Mouse (Mus musculus) ZHBTc4 (cell line): Measurements from ENCODE around the gene Dnah5.
"Not testable (repeated sequence)": the region's sequence is repeated elsewhere in the genome, so short reads cannot be mapped to it uniquely, and the experiment has no call there.

ENCODE experiments used
- DNase-seq: peaks from one replicate; pipeline ENCODE4 v3.0.0-alpha.2; 2011; ENCODE audit warnings: low read depth, low spot score

The Dnah5 gene

DNA sequence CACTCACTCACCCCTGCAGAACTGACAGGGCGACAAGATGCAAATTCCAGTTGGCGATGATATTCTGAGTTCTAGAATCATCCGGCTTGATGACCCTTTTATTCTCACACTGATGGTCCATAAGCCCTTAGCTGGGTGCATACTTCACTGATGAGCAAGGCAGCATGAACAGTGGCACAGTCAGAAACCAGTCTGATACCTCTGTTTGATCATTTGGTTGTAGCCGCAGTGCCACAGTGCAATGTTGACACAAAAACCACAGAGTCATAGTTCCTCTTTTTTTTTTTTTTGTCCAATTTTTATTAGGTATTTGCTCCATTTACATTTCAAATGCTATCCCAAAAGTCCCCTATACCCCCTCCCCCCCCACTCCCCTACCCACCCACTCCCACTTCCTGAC is 95.9 kb downstream of the Dnah5 start:
- no peak for DNase-seq

DNA sequence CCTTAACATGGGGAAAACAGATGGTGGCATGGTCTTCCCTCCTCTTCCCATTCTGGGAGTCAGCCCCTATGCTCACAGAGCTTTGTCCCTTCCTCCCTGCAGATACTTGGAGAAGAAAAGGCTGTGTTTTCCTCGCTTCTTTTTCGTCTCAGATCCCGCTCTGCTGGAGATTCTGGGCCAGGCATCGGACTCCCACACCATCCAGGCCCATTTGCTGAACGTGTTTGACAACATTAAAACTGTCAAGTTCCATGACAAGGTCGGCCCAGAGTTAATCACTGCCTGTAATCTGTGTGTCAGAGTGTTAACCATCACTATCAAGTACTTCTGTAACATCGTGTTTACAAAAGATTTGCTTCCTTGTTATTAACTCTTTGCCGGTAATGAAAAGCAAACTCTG is 103.6 kb downstream of the Dnah5 start:
- no peak for DNase-seq

DNA sequence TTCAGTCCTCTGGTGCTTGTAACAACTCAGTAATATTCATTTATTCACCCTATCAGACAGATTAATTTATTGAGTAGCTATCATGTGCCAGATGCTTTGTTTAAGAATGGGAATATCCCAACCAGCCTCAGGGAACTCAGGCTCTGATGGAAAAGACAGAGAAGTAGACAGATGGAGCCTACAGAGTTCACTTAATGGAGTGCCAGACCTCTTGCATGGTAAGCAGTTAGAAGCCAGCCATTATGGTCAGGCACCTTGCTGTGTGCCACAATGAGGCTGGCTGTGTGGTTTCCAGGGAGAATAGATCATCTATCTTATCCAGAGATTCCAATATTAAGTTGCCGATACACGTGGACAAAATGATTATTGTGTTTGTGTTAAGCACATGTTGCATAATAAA is 104.3 kb downstream of the Dnah5 start:
- no peak for DNase-seq

DNA sequence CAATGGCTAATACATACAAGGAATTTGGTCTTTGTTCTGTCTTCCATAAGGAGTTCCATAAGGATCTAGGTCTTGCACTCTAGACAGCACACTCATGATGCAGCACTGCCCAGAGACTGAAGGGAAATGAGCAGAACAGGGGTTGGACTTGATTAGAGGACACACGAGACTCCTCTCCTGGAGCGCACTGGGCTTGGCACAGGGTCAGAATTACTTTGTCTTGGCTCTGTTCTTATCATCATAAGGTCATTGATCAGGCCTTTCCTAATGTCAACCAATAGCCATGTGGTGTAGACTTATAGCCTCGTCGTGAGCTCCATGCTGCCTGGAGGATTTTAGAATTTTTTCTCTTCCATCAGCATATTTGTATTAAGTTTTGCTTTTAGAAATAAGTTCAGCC is 107.0 kb downstream of the Dnah5 start:
- no peak for DNase-seq

DNA sequence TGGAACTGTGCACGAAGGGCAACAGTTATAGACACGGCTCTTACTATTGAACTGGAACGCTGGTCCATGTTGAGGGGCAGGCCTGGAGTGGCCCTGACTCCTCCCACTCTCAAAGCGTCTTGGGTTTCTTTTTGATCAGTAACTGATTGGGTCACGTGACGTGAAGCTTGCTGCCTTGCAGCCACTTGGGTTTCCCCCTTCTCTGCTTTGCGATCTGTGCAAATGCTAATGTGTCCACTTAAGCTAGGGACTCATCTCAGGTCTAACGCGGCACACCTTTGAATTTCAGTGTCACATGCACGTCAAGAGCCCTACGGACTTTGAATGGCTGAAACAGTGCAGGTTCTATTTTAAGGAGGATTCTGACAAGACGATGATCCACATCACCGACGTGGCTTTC is 109.9 kb downstream of the Dnah5 start:
- peak; percentile 23 for DNase-seq

DNA sequence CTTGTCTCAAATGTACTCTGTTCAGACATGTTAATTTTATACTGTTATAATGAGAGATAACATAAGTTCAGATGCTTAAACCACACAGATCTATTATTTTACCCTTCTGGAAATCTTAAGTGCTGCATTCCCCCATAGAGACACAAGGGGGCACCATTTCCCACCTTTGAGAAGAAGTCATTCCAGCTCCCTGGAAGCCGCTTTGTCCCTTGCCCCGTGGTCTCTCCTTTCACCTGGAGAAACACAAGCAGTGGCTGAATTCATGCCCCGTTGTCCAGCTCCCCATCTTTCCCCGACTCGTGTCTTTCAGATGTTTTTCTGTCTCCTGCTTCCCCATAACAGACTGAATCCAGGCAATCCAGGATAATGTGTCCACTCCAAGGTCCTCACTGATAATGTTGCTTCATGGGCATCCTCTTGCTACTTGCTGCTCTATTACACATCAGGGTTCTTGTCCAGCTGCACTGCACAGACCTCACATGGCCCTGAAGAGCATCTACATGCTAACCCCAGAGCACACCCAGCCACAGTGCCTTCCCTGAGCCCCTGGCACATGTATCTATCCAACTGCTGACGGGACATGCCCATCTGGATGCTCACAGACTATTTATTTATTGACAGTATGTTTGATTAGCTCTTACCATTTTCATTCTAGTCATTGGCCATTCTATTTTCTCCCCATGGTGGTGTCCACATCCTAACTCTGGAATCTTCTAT is 112.4 kb downstream of the Dnah5 start:
- peak; percentile 55 for DNase-seq

DNA sequence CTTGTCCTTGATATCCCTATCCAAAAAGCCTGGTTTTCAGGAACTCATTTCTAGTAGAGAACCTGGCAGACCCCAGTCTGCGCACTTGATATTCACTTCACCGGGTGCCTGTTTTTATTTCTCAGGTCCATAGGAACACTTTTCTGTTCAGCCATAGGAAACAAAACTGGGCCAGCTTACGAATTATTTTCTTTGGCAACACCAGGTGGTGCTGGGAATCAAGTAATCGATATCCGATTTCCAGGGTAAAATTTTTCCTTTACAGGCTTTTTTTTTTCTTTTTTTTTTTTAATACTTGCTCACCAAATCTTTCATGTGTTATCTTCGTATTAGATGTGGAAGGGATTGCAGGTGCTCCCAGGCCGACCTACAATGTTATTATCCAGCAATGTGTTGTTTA is 119.0 kb downstream of the Dnah5 start:
- no peak for DNase-seq

DNA sequence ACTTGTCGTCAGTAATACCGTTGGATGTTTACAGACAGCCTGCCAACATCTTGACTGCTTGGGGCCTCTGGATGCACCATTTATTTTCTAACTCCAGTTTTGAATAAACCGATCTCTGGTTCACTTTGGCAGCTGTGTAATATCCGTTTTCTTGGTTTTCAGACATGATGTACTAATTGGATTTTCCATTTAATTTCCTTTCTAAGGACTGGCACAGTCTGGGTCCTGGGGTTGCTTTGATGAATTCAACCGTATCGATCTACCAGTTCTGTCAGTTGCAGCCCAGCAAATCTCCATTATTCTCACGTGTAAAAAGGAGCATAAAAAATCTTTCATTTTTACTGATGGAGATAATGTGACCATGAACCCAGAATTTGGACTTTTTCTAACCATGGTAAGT is 123.4 kb downstream of the Dnah5 start:
- no peak for DNase-seq

DNA sequence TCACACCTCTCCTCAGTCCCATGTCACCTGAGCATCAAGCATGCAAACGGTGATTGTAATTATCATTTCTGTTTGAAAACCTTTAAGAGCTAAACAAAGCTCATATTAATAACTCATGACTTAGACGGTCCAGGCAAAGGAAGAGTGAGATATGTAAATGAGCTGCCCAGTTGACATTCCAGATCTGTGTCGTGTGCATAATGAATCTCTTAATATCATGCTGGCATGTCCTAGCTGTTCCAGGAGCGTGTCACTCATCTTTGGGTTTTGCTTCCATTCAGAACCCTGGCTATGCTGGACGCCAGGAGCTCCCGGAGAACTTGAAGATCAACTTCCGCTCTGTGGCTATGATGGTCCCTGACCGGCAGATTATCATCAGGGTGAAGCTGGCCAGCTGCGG is 123.9 kb downstream of the Dnah5 start:
- no peak for DNase-seq

DNA sequence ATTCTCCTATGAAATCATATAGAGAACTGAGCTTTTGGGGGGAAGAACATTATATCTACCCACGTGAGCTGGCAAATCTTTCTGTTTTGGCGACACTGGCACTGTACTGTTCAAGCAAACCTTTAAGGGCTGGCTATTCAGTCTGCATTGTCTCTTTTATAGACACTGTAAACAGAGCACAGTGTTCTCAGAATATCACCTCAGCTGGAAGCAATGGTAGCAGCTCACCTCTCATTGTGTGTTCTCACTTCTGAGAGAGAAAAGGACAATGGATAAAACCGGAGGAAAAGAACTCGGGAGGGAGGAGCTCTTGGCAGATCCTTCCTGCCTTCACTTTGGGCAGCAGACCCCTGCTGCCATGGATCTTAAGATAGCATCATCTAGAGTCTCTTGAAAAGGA is 137.6 kb downstream of the Dnah5 start:
- peak; percentile 3 for DNase-seq

DNA sequence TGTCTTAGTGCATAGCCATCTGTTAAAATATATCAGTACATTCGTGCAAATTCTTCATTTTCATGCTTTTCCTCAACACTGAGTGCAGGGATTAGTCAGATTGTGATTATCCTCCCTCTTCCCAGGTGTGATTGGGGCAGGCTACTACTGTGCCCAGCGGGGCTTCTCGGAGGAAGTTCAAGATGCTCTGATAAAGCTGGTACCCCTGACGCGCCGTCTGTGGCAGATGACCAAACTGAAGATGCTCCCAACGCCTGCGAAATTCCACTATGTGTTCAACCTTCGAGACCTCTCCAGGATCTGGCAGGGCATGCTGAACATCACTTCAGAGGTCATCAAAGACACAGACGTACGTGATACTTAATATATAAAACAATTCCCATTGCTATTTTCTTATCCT is 164.0 kb downstream of the Dnah5 start:
- no peak for DNase-seq

DNA sequence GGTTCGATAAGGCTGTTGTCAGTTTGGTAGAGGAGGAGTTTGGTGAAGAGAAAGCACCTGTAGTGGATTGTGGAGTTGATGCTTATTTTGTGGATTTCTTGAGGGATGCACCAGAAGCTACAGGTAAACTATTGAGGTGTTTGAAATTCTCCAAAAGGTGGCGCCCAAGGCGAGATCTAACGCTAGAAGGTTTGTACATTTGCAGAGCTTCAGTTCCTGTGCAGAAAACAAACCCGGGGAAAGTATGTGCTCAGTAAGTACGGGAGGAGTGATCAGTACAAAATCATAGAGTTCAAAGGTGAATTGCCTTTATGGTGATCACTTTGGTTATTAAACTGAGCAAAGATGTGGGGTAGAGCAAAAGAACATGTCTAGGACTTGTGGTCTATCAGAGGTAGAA is 166.9 kb downstream of the Dnah5 start:
- DNase-seq: peak; percentile 17

DNA sequence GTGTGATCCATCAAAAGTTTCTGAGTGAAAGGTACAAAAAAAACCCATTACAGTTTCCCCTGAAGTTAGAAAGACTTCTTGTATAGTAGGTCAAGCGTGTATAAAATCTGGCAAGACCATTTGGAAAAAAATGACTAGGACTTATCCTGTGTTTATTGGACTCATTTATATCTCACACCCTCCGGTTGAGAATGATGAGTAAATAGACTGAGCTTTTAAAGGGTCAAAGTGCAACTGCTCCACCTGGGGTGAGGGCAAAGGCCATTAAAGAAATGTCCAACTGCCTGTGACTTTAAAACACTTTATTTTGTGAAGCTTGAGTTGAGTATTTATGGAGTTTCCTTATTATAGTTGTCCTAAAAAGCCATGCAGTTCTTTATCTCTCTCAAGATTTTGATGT is 168.0 kb downstream of the Dnah5 start:
- no peak for DNase-seq

DNA sequence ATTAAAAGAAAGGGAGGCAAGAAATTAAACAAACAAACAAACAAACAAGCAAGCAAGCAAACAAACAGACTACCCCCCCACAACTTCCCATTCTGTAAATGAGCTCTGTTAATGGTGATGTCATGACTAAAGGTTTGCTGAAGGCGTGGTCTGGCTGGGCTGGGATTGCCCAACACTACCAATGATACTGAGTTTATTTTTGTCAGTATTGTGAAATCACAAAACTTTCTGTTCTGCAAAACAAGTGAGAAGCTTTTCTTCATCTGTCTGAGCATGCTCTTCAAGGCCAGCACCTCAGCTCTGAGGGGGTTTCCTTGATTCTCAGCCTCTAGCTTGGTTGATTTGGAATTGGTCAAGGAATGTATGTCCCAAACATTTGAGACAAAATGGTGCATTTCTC is 170.8 kb downstream of the Dnah5 start:
- DNase-seq: no peak

DNA sequence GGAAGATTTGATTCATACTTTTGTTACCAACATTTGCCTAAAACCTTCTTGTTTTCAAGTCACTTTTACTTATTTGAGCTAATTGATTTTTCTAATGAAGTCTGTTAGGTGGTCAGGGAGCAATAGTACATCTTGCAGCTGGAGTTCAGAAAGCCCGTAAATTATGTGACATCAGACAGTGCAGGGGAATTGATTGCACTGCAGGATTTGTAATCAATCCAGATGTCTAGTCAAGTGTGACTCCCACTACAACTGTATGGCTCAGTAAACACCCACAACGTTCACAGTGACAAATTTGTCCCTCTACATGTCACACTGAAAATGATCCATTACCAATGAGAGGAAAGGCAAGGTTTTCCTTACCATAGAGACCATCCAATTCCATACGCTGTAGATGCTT is 177.4 kb downstream of the Dnah5 start:
- no peak for DNase-seq

DNA sequence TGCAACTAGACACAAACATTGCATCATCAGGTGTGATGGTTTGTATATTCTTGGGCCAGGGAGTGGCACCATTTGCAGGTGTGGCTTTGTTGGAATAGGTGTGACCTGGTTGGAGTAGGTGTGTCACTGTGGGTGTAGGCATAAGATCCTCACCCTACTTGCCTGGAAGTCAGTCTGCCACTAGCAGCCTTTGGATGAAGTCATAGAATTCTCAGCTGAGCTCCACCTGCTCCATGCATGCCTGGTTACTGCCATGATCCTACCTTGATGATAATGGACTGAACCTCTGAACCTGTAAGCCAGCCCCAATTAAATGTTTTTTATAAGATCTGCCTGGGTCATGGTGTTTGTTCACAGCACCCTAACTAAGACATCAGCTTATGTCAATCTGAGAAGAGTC is 190.2 kb downstream of the Dnah5 start:
- not testable (repeated sequence) for DNase-seq

DNA sequence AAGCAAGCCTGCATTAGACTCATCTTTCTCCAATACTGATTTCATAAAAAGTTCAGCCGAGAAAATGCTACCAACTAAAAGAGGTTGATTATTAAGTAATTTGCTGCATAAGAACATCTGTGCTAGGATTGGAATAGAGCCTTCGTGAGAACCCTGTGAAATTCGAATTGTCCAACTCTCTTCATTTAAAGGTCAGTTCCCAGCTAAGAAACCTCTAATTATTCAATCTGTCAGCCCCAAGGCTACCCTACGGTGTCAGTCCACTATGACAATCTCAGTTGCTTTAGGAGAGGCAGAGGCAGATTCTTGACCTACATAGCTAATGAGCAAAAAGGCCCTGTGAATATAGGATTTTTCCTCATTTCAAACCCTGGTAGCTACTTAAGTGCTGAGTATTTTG is 191.9 kb downstream of the Dnah5 start:
- DNase-seq: no peak

DNA sequence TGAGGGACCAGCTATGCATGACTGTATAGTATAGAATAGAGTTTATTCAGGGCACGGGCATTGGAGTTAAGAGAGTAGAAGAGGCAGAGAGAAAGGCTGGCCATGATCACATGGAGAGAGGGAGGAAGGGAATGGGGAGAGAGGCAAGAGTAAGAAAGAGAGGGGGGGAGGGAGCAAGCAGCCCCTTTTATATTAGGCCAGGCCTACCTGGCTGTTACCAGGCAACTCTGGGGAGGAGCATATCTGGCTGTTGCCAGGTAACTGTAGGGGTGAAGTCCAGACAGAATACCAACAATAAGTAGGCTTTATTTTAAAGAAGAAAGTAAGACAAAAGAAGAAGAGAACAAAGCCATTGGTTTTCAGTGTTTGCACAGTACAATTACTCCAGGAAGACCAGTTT is 194.9 kb downstream of the Dnah5 start:
- DNase-seq: peak; percentile 3

DNA sequence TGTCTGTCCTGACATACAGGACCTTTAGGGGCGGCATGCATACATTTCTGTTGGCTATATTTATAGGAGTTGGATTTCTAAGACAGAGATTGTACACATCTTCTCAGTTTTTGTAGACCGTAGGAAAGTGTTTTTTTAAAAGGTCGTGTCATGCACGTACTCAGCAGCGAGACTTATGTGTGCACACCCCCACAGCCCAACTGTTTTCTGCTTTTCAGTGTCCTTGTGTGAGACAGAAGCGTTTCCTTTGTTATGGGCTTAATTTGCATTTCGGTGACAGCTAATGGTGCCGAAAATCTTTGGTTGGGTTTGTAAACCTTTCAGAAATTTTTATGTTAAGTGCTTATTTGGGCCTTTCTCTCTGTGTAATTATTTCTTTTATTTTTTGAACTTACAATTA is 195.7 kb downstream of the Dnah5 start:
- DNase-seq: no peak

DNA sequence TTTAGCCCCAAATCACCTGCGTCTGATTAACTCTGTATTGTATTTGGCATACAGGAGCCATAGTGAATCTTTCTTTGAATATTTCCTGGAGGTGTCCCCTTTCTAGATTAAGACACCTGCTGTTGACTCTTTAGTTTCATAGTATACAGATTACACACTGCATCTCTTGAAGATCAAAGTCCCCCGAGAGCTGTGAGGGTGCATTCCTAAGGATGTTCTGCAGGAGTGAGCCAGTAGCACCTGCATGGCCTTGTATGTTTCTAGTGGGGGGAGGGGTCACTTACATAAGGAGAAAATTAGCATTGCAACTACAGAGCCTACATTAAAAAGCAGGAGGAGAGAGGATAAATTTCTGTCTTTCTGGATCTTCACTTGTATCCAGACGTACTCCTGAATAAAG is 201.1 kb downstream of the Dnah5 start:
- DNase-seq: no peak

DNA sequence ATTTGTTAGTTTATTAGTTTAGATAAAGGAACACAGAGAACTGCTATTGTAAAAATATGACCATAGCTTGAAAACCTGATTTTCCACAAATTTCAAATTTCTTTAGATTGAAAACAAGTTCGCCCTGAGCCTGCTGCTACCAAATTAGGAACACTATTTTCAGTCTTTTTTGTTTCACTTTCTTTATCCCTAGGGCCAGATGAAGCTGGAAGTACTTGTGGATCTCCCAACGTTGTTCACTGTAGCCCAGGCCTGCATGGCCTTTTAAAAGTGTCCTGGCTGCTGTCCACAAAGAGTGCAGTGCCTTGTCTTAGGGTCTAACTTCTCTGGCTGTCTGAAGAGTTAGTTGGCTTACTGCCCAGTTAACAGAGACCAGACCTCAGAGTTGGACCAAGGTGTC is 201.6 kb downstream of the Dnah5 start:
- no peak for DNase-seq

DNA sequence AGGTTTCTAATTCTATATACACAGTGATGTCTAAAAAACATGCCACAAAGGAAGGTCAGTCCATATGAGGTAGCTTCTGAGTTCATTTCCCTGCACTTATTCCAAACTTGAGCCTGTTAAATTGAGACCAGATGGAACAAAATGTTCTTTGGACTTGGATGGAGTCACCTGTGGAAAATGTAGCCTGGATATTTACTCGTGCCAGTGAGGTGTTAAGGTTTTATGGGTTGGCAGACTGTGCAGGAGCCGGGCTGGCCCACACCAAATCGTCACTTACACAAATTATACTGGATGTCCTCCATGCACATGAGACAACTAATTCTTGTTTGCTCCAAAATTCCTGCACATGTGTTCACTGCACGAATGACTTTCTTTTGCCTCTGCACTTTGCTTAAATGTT is 236.2 kb downstream of the Dnah5 start:
- no peak for DNase-seq

DNA sequence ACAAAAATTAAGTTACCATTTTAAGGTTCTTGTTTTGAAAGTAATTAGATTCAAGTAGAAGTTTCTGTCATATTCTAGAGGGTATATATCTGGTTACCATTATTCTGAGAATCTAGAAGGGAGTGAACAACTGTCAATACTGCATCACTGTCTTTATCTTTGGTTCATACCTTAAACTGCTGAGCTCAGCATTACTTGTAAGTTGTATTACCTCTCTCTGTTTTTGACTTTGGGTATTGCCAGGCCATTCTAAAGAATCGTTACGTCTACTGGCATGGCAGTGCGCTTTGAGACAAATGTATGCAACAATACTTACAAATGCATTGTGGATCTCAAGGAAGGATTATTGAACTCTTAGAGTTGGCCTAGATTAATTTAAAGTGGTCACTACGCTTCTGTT is 240.9 kb downstream of the Dnah5 start:
- DNase-seq: no peak

DNA sequence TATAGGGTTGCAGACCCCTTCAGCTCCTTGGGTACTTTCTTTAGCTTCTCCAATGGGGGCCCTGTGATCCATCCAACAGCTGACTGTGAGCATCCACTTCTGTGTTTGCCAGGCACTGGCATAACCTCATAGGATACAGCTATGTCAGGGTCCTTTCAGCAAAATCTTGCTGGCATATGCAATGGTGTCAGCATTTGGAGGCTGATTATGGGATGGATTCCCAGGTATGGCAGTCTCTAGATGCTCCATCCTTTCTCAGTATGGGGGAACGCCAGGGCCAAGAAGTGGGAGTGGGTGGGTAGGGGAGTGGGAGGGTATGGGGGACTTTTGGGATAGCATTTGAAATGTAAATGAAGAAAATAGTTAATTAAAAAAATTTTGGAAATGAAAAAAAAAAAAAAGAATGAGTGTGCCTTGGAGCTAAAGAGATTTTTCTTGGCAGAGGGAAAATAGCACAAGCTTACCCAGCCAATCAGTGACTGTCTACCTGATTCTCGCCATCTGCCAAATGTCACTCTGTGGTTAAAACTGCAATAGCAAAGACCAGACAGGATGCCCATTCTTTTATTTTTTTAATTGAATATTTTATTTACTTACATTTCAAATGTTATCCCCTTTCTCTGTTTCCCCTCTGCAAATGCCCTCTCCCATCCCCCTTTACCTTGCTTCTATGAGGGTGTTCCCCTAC is 257.7 kb downstream of the Dnah5 start:
- DNase-seq: not testable (repeated sequence)
